Mouse (Mus musculus) spleen, adult 2 months (tissue): ENCODE results near the gene Schip1. TPM values are rescaled to one million over a fixed set of nuclear protein-coding genes. Genes with fewer than 3 reads are reported as not detected.

Experiments
- DNase-seq, 2 experiments: peaks; one replicate each; pipeline versions ENCODE4 v3.0.0 to v3.0.0-alpha.2; 2012 to 2021; ENCODE audit warnings: low spot score in 2 of 2, low read depth in 1 of 2
- H3K27ac ChIP-seq: fragments of 200-500 bp; 2 replicates; pipeline ENCODE4 v1.5.1; 2012; ENCODE audit warnings: low read length, inconsistent platforms; ENCODE audit not compliant: insufficient read depth
- H3K27me3 ChIP-seq: fragments of 200-500 bp; 2 replicates; pipeline ENCODE4 v1.6.1; 2012; ENCODE audit warnings: mild to moderate bottlenecking, moderate library complexity, low read length, inconsistent platforms; ENCODE audit not compliant: control insufficient read depth, insufficient read depth
- H3K36me3 ChIP-seq: fragments of 200-500 bp; 2 replicates; pipeline ENCODE4 v1.6.1; 2012; ENCODE audit warnings: mild to moderate bottlenecking, low read length, inconsistent platforms; ENCODE audit not compliant: control insufficient read depth, insufficient read depth
- H3K4me1 ChIP-seq: fragments of 200-500 bp; 2 replicates; pipeline ENCODE4 v1.6.1; 2011; ENCODE audit warnings: inconsistent platforms; ENCODE audit not compliant: control insufficient read depth, insufficient read depth, insufficient read length
- H3K4me3 ChIP-seq: fragments of 200-500 bp; 2 replicates; pipeline ENCODE4 v1.5.1; 2011; ENCODE audit warnings: mild to moderate bottlenecking, inconsistent platforms; ENCODE audit not compliant: insufficient read depth, insufficient read length; ENCODE audit errors: extremely low read depth
- CTCF ChIP-seq: fragments of 200-500 bp; IDR thresholded peaks from 2 replicates; pipeline ENCODE4 v1.5.1; 2011; ENCODE audit warnings: mild to moderate bottlenecking, inconsistent platforms; ENCODE audit not compliant: insufficient read depth, insufficient read length, insufficient replicate concordance; ENCODE audit errors: extremely low read depth
- POLR2A ChIP-seq: fragments of 200-500 bp; IDR thresholded peaks from 2 replicates; pipeline ENCODE4 v1.6.1; 2011; ENCODE audit warnings: low read depth, low read length, inconsistent platforms
- WGBS: fragments of 180-500 bp; shearing (Covaris S2); methylation state at CpG from one replicate; pipeline ENCODE4 v1.1.7; 2018; 5-methylcytosine and 5-hydroxymethylcytosine counted together
- polyA plus RNA-seq: library from polyadenylated mRNA; depleted of rRNA; stranded (reverse); fragments of >200 nt; gene quantifications from 2 replicates; pipeline ENCODE4 v1.2.3, GENCODE M21; 2012

The Schip1 gene
- polyA plus RNA-seq, 1 experiment = 3.7 TPM

- TF ChIP-seq CTCF = no peak
- no peak for TF ChIP-seq POLR2A
- Histone ChIP-seq H3K4me3 (no peak overlapping the region), H3K27ac (no peak overlapping the region), H3K27me3 (peaks cover 17% of the 10 kb centered on the region), H3K36me3 (no peaks in the 10 kb centered on the region), H3K4me1 (peaks cover 4% of the 10 kb centered on the region; the same call in 1 of the 2 replicates)
- DNase-seq = no peak
- WGBS = 97% methylated on average over 1 of the region's 1 CpGs
Observed at GRCm38 (mm10) chr3:68492066-68492465, 427.5 kb downstream of the Schip1 start.

- Histone ChIP-seq H3K27me3 (peaks cover 17% of the 10 kb centered on the region), H3K27ac (no peak overlapping the region), H3K4me1 (peaks cover 4% of the 10 kb centered on the region; the same call in 1 of the 2 replicates), H3K36me3 (no peaks in the 10 kb centered on the region), H3K4me3 (no peak overlapping the region)
- no peak for DNase-seq
- no peak for TF ChIP-seq CTCF
- no peak for TF ChIP-seq POLR2A
- WGBS = 79% methylated on average over 3 of the region's 3 CpGs
Observed at GRCm38 (mm10) chr3:68492513-68492912, 427.9 kb downstream of the Schip1 start.

DNA sequence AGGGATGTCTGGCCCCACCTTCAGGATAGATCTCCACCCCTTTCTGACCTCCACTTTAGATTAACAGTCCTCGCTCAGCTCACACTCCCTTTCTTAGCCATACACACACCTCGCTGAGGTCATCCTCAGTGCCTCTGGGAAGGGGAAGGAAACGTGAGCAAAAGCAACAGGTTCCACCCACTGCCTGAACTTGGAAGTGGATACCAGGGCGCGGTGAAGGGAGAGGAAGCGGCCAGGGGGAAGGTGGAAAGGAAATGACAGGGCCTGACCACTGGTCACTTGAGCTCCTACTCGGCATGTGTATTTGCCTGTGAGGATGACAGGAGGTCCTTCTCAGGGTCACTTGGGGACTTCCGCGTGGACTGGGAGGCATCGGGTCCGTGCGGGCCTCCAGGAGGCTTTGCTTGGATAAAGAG is 428.6 kb downstream of the Schip1 start:
- Histone ChIP-seq H3K4me3 (peak overlapping the region; percentile 65; the same call in 1 of the 2 replicates), H3K36me3 (no peaks in the 10 kb centered on the region), H3K27ac (peak overlapping the region; percentile 57; the same call in 1 of the 2 replicates), H3K4me1 (peaks cover 4% of the 10 kb centered on the region; the same call in 1 of the 2 replicates), H3K27me3 (peaks cover 17% of the 10 kb centered on the region)
- no peak for TF ChIP-seq POLR2A
- TF ChIP-seq CTCF = no peak
- DNase-seq = no peak
- 3% methylated on average over 12 of the region's 12 CpGs for WGBS

DNA sequence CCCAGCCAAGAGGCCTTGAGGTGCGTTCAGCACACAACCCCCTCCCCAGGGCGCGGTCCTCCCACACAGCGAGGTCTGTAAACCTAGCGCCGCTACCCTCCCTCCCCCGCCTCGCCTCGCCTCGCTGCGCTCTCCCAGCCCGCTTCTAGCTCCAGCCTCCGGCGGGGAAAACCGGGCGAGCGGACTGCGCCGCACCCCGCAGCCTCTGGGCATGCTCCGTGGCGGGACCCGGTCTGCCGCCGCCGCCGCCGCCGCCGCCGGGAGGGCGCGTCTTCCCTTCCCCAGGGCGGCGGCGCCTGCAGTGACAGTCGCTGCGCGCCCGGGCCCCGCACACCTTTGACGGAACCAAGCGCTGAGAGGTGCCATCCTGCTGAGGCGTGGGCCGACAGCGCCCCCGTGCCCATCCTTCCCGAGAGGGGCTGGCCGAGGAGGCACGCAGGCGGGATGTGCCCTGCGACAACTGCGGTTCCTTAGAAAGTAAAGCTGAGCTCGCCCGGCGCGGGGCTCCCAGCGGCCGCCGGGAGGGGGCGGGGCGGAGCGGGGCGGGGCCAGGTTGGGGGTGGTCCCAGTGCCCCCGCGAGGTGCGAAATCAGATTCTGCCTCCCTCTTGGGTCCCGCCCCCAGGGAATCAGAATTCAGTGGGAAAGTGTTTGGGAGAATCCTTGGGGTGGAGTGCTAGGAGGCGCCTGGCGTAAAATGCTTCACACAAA is 429.1 kb downstream of the Schip1 start:
- 1% methylated on average over 70 of the region's 70 CpGs for WGBS
- H3K4me3 ChIP-seq = peak overlapping the region; percentile 65
- H3K27ac ChIP-seq = peak overlapping the region; percentile 66
- peaks cover 4% of the 10 kb centered on the region; the same call in 1 of the 2 replicates for H3K4me1 ChIP-seq
- TF ChIP-seq POLR2A (no peak), CTCF (no peak)
- peaks cover 17% of the 10 kb centered on the region for H3K27me3 ChIP-seq
- no peaks in the 10 kb centered on the region for H3K36me3 ChIP-seq
- DNase-seq = peak in 1 of 2 experiments; percentile 5

DNA sequence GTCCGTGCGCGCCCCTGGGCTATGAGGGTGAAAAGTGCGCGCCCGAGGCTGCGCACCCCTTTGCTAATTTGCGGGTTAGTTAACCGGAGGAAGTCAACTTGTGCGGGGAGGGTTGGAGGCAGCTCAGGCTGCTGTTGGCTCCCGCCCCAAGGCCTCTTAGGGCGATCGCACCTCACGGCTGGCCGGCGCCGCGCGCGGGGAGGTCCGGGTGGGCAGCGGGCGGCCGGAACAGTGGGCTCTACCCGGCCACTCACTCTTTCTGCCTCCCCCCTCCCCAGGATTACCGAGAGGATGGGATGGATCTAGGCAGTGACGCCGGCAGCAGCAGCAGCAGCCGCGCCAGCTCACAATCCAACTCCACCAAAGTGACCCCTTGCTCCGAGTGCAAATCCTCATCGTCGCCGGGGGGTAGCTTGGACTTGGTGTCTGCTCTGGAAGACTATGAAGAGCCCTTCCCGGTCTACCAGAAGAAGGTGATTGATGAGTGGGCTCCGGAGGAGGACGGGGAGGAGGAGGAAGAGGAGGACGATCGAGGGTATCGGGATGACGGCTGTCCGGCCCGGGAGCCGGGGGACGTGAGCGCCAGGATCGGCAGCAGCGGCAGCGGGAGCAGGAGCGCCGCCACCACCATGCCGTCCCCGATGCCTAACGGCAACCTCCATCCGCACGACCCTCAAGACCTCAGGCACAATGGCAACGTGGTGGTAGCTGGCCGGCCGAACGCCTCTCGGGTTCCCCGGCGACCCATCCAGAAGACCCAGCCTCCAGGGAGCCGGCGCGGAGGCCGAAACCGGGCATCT is 429.9 kb downstream of the Schip1 start:
- TF ChIP-seq POLR2A (no peak), CTCF (no peak)
- no peak for DNase-seq
- Histone ChIP-seq H3K27me3 (peaks cover 17% of the 10 kb centered on the region), H3K4me3 (peak overlapping the region; percentile 65), H3K27ac (peak overlapping the region; percentile 66), H3K36me3 (no peaks in the 10 kb centered on the region), H3K4me1 (peaks cover 4% of the 10 kb centered on the region; the same call in 1 of the 2 replicates)
- under 1% methylated on average over 68 of the region's 68 CpGs for WGBS

DNA sequence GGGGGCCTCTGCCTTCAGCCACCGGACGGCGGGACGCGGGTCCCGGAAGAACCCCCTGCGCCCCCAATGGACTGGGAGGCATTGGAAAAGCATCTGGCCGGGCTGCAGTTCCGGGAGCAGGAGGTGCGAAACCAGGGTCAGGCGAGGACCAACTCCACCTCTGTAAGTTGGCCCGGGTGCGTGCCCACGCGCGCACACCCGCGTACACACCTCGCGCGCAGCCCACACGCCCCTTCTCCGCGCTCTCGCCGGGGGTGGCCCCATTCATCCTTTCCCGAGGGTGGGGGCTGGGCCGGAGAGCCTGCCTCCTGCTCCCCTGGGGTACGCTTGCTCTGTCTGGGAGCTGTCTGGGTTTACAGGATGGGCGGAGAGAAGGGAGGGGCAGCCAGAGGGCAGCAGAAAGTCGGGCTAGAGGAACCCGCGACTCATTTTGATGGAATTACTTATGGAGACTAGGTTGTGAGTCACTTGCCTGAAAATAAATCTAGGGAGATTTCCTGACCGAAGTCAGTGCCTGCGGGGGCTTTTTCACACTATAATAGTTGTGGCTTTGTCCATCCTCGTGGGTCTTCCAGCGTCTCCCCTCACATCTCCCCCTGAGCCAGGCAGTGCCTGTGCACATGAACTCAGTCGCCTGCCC is 430.6 kb downstream of the Schip1 start:
- peak overlapping the region; percentile 65 for H3K4me3 ChIP-seq
- peak overlapping the region; percentile 66 for H3K27ac ChIP-seq
- DNase-seq = no peak
- peaks cover 17% of the 10 kb centered on the region for H3K27me3 ChIP-seq
- TF ChIP-seq POLR2A (no peak), CTCF (no peak)
- peaks cover 4% of the 10 kb centered on the region; the same call in 1 of the 2 replicates for H3K4me1 ChIP-seq
- WGBS = 2% methylated on average over 38 of the region's 38 CpGs
- H3K36me3 ChIP-seq = no peaks in the 10 kb centered on the region
